Mouse (Mus musculus) splenic B cell, adult 2 months (primary cell): ENCODE data around the gene Ppara.

Experiments used
- DNase-seq: peaks from one replicate; pipeline ENCODE4 v3.0.0-alpha.2; 2011; ENCODE audit warnings: low read depth, low spot score
- H3K27me3 ChIP-seq: 2 replicates; pipeline ENCODE4 v1.6.1; 2012; ENCODE audit warnings: mild to moderate bottlenecking, low read length, moderate library complexity, mixed read lengths; ENCODE audit not compliant: control insufficient read depth, poor library complexity, insufficient read depth, severe bottlenecking
- H3K36me3 ChIP-seq: 2 replicates; pipeline ENCODE4 v1.6.1; 2012; ENCODE audit warnings: mild to moderate bottlenecking, low read length, moderate library complexity, mixed read lengths; ENCODE audit not compliant: control insufficient read depth, poor library complexity, insufficient read depth, severe bottlenecking

Ppara gene

DNA sequence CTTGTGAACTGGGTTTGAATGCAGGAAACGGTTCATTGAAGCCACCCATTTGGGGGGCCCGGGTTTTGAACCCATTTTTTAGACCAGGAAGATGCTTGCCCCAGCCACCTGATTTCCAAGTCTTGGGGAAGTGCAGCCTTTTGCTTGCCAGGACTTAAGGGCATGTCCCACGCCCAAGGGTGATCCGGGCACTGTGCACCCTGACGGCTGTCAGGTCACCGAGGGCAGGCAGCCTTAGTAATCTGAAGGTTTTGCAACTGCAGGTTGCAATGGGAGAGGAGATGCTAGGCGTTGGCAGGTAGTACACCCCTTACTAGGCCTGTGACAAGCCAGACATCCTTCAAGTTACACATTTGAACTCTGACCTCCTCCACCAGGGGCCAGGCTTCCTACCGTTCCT lies 97.8 kb downstream of the Ppara start:
- H3K36me3 ChIP-seq: peaks cover 3% of the 10 kb centered on the region
- no peaks in the 10 kb centered on the region for H3K27me3 ChIP-seq
- DNase-seq: no peak

DNA sequence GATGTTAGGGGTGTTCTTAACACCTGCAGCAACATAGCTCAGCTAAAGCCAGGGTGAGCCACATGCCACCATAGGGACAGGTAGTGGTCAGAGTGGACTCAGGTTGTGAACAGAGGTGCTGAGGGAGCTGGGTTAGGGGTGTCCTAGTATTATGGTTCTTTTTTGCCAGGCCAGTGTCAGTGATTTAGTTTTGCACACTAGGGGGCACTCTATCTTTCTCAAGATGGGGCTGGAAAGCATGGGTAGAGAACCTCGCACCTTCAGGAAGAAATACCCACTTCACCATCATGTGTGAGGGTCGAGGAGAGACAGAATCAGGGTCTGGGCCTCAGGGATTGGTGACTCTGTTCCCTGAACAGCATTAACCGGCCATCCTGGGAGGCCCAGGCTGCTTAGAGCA lies 100.6 kb downstream of the Ppara start:
- Histone ChIP-seq H3K36me3 (peaks cover 3% of the 10 kb centered on the region), H3K27me3 (no peaks in the 10 kb centered on the region)
- DNase-seq: peak; percentile 49

GRCm38 (mm10) chr15:85836887-85837286 lies 102.1 kb downstream of the Ppara start:
- no peak for DNase-seq
- Histone ChIP-seq H3K27me3 (no peaks in the 10 kb centered on the region), H3K36me3 (peaks cover 3% of the 10 kb centered on the region)

DNA sequence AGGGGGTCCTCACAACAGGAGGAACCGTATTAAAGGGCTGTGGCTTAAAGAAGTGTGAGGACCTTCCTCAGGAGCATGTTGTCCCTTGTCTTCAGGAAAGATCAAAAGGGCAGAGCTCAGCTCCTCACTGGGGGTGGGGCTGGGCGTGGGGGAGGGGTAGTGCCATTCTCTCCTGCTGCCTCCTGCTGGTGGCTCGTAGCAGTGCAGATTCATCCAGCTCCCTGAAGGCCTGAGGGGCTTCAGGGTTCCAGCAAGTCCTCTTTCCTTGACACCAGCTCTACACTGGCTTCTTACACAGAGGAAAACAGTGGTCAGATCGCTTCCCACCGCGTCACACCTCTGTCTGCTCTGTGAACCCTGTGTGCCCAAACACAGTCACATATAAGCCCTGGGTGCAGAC lies 106.2 kb downstream of the Ppara start:
- peak; percentile 43 for DNase-seq
- H3K27me3 ChIP-seq: no peaks in the 10 kb centered on the region
- peaks cover 5% of the 10 kb centered on the region for H3K36me3 ChIP-seq

DNA sequence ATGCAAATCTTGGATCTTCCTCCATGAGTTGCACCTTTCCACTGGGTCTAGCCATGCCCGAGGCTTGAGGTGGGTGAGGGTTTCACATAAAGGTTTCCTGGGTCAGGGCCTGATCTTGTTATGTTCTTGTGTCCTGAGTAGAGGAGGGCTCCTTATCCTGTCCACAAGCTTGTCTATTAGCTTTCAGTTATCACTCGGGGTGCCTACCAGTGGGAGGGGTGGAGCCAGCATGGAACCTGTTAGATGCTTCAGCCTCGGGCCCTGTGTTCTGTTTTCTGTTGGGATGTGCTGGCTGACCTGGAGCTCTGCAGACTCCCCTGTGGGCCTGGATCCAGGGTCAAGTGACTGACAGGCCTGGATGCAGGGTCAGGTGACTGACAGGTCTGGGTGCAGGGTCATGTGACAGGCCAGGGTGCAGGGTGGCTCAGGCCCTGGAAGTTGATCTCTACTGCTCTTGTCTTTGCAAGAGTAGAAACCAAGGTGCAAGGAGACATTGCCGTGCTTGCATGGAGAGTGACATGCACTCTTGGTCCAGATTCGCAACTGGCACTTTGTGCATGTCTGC lies 107.1 kb downstream of the Ppara start:
- DNase-seq: no peak
- H3K36me3 ChIP-seq: peaks cover 4% of the 10 kb centered on the region
- no peaks in the 10 kb centered on the region for H3K27me3 ChIP-seq

- Histone ChIP-seq H3K36me3 (peaks cover 4% of the 10 kb centered on the region), H3K27me3 (no peaks in the 10 kb centered on the region)
- no peak for DNase-seq
Measured at GRCm38 (mm10) chr15:85845071-85845470, 110.3 kb downstream of the Ppara start.

- Histone ChIP-seq H3K36me3 (no peaks in the 10 kb centered on the region; the same call in 1 of the 2 replicates), H3K27me3 (no peaks in the 10 kb centered on the region)
- peak; percentile 25 for DNase-seq
Measured at GRCm38 (mm10) chr15:85851656-85852392, 117.0 kb downstream of the Ppara start.
